Comparison of ENCODE assay signal across 16 mouse cellular contexts in genomic region chr17:27701856-27702255, GRCm38 (mm10). TPM values are rescaled to one million over a fixed set of nuclear protein-coding genes. Genes with fewer than 3 reads are reported as not detected.
DNase-seq lines count a peak whose midpoint lies in the region; ATAC-seq and TF ChIP-seq lines count a peak whose summit lies in the region.
"Had no signal": no experiment of that assay in that cellular context is flagged by ENCODE, and none has a peak within 500 bp of the region (broad histone marks: within the 10 kb centered on the region; RNA-seq: fewer than 3 reads in every experiment).

No protein-coding gene starts in this region.

- H3K9me3 ChIP-seq in embryonic facial prominence, embryonic 11.5 days (replicated peaks; ENCODE audit: control insufficient read depth, low read length), result no peaks in the 10 kb centered on the region
- H3K9me3 ChIP-seq in embryonic facial prominence, embryonic 10.5 days, result peaks cover 13% of the 10 kb centered on the region
- H3K9me3 ChIP-seq in limb, embryonic 13.5 days, result 0 out of 2 replicates have a peak, but pooled peaks cover 3% of the 10 kb centered on the region
- no peaks in the 10 kb centered on the region for H3K9me3 ChIP-seq in limb, embryonic 10.5 days (replicated peaks)
- H3K9me3 ChIP-seq in hindbrain, embryonic 14.5 days (ENCODE audit: control insufficient read depth, low read length), result no peaks in the 10 kb centered on the region
- no peaks in the 10 kb centered on the region for H3K9me3 ChIP-seq in midbrain, postnatal 0 days (ENCODE audit: low read length)
- peaks cover 4% of the 10 kb centered on the region; the same call in 1 of the 2 replicates for H3K9me3 ChIP-seq in kidney, embryonic 15.5 days (replicated peaks)

- WGBS in embryonic facial prominence, embryonic 11.5 days, result 71% methylated on average over 6 of the region's 6 CpGs
- 73% methylated on average over 6 of the region's 6 CpGs for WGBS in embryonic facial prominence, embryonic 10.5 days
- 65% methylated on average over 6 of the region's 6 CpGs for WGBS in limb, embryonic 13.5 days
- WGBS in limb, embryonic 10.5 days, result 73% methylated on average over 6 of the region's 6 CpGs
- 66% methylated on average over 6 of the region's 6 CpGs for WGBS in hindbrain, embryonic 14.5 days
- 73% methylated on average over 6 of the region's 6 CpGs for WGBS in midbrain, postnatal 0 days
- 75% methylated on average over 6 of the region's 6 CpGs for WGBS in kidney, embryonic 15.5 days

- no peak for DNase-seq in embryonic facial prominence, embryonic 11.5 days (ENCODE audit: low spot score)
- no peak for DNase-seq in embryonic facial prominence, embryonic 10.5 days (ENCODE audit: low spot score)
- DNase-seq in limb, embryonic 10.5 days (ENCODE audit: low spot score), result no peak
- DNase-seq in hindbrain, embryonic 14.5 days (ENCODE audit: low spot score), result no peak
- DNase-seq in midbrain, postnatal 0 days (ENCODE audit: low spot score), result no peak
- no peak for DNase-seq in cerebellum, postnatal 10 days
- DNase-seq: thymus, adult 18-20 months had no signal

- ATAC-seq in embryonic facial prominence, embryonic 11.5 days (replicated peaks; ENCODE audit: insufficient number of reproducible peaks, low FRiP score, low TSS enrichment, low read depth), result peak; percentile 12; the same call in 1 of the 2 replicates
- no peak for ATAC-seq in limb, embryonic 13.5 days (ENCODE audit: low FRiP score, low read depth)
- ATAC-seq in hindbrain, embryonic 14.5 days (ENCODE audit: low FRiP score), result no peak
- ATAC-seq in midbrain, postnatal 0 days (ENCODE audit: low FRiP score), result no peak
- ATAC-seq in kidney, embryonic 15.5 days (replicated peaks; ENCODE audit: low FRiP score), result no peak
- ATAC-seq: activated CD4-positive, CD25-positive, alpha-beta regulatory T cell, adult 4 months had no signal

- peak; percentile 15; the same call in 1 of the 2 replicates for TF ChIP-seq CTCF in midbrain, postnatal 0 days (IDR thresholded peaks at IDR 0.05)

- H3K4me2 ChIP-seq in embryonic facial prominence, embryonic 11.5 days (ENCODE audit: low read depth, low read length), result no peak overlapping the region
- no peak overlapping the region for H3K4me2 ChIP-seq in limb, embryonic 13.5 days (replicated peaks)
- no peak overlapping the region for H3K4me2 ChIP-seq in hindbrain, embryonic 14.5 days (replicated peaks)
- no peak overlapping the region for H3K4me2 ChIP-seq in midbrain, postnatal 0 days (ENCODE audit: low read depth, low read length, poor library complexity, severe bottlenecking)
- no peak overlapping the region for H3K4me2 ChIP-seq in kidney, embryonic 15.5 days

- H3K4me1 ChIP-seq in embryonic facial prominence, embryonic 11.5 days (ENCODE audit: control insufficient read depth, insufficient read depth, low read length), result no peaks in the 10 kb centered on the region; the same call in 1 of the 2 replicates
- H3K4me1 ChIP-seq in embryonic facial prominence, embryonic 10.5 days, result peaks cover 21% of the 10 kb centered on the region
- peaks cover 14% of the 10 kb centered on the region for H3K4me1 ChIP-seq in limb, embryonic 13.5 days
- peaks cover 12% of the 10 kb centered on the region for H3K4me1 ChIP-seq in limb, embryonic 10.5 days
- no peaks in the 10 kb centered on the region for H3K4me1 ChIP-seq in hindbrain, embryonic 14.5 days (replicated peaks; ENCODE audit: control insufficient read depth, insufficient read depth, low read length)
- H3K4me1 ChIP-seq in midbrain, postnatal 0 days (ENCODE audit: insufficient read depth, low read length), result peaks cover 4% of the 10 kb centered on the region; the same call in 1 of the 2 replicates
- peaks cover 27% of the 10 kb centered on the region for H3K4me1 ChIP-seq in kidney, embryonic 15.5 days

- H3K27me3 ChIP-seq in embryonic facial prominence, embryonic 11.5 days (ENCODE audit: control insufficient read depth, insufficient read depth, low read length), result peaks cover 5% of the 10 kb centered on the region; the same call in 1 of the 2 replicates
- peaks cover 48% of the 10 kb centered on the region for H3K27me3 ChIP-seq in embryonic facial prominence, embryonic 10.5 days (replicated peaks; ENCODE audit: low read depth, poor library complexity, severe bottlenecking)
- H3K27me3 ChIP-seq in limb, embryonic 13.5 days, result peaks cover 21% of the 10 kb centered on the region
- peaks cover 45% of the 10 kb centered on the region for H3K27me3 ChIP-seq in limb, embryonic 10.5 days (ENCODE audit: low read depth, poor library complexity, severe bottlenecking)
- H3K27me3 ChIP-seq in hindbrain, embryonic 14.5 days (ENCODE audit: control insufficient read depth, insufficient read depth, low read length), result no peaks in the 10 kb centered on the region
- H3K27me3 ChIP-seq in midbrain, postnatal 0 days (ENCODE audit: insufficient read depth, low read length), result no peaks in the 10 kb centered on the region
- H3K27me3 ChIP-seq in kidney, embryonic 15.5 days, result peaks cover 11% of the 10 kb centered on the region
- H3K27me3 ChIP-seq: CH12.LX had no signal

- no peak overlapping the region for H3K9ac ChIP-seq in embryonic facial prominence, embryonic 11.5 days (replicated peaks; ENCODE audit: low read length)
- H3K9ac ChIP-seq in limb, embryonic 13.5 days, result 0 out of 2 replicates have a peak overlapping the region, but pooled peaks have one; percentile 26
- no peak overlapping the region for H3K9ac ChIP-seq in hindbrain, embryonic 14.5 days
- 0 out of 2 replicates have a peak overlapping the region, but pooled peaks have one; percentile 13 for H3K9ac ChIP-seq in midbrain, postnatal 0 days (replicated peaks; ENCODE audit: low read length, poor library complexity, severe bottlenecking)
- H3K9ac ChIP-seq in kidney, embryonic 15.5 days, result no peak overlapping the region
- H3K9ac ChIP-seq: midbrain, embryonic 12.5 days had no signal

- no peak overlapping the region for H3K27ac ChIP-seq in embryonic facial prominence, embryonic 11.5 days (replicated peaks; ENCODE audit: low read depth, low read length)
- no peak overlapping the region; the same call in 1 of the 2 replicates for H3K27ac ChIP-seq in embryonic facial prominence, embryonic 10.5 days (replicated peaks)
- peak overlapping the region; percentile 28; the same call in 1 of the 2 replicates for H3K27ac ChIP-seq in limb, embryonic 13.5 days
- H3K27ac ChIP-seq in limb, embryonic 10.5 days, result no peak overlapping the region
- 0 out of 2 replicates have a peak overlapping the region, but pooled peaks have one; percentile 15 for H3K27ac ChIP-seq in hindbrain, embryonic 14.5 days
- peak overlapping the region; percentile 47; the same call in 1 of the 2 replicates for H3K27ac ChIP-seq in midbrain, postnatal 0 days (ENCODE audit: low read depth, low read length)
- H3K27ac ChIP-seq in kidney, embryonic 15.5 days, result no peak overlapping the region
- H3K27ac ChIP-seq: heart, embryonic 13.5 days; midbrain, embryonic 12.5 days had no signal

- H3K36me3 ChIP-seq in embryonic facial prominence, embryonic 11.5 days (replicated peaks; ENCODE audit: control insufficient read depth, insufficient read depth, low read depth, low read length), result no peaks in the 10 kb centered on the region
- no peaks in the 10 kb centered on the region for H3K36me3 ChIP-seq in embryonic facial prominence, embryonic 10.5 days (replicated peaks)
- no peaks in the 10 kb centered on the region for H3K36me3 ChIP-seq in limb, embryonic 13.5 days
- H3K36me3 ChIP-seq in limb, embryonic 10.5 days, result no peaks in the 10 kb centered on the region
- H3K36me3 ChIP-seq in hindbrain, embryonic 14.5 days (replicated peaks; ENCODE audit: control insufficient read depth, insufficient read depth), result 0 out of 2 replicates have a peak, but pooled peaks cover 8% of the 10 kb centered on the region
- peaks cover 4% of the 10 kb centered on the region; the same call in 1 of the 2 replicates for H3K36me3 ChIP-seq in midbrain, postnatal 0 days (ENCODE audit: insufficient read depth, low read length)
- no peaks in the 10 kb centered on the region for H3K36me3 ChIP-seq in kidney, embryonic 15.5 days
- H3K36me3 ChIP-seq: heart, embryonic 13.5 days; midbrain, embryonic 12.5 days had no signal

- no peak overlapping the region for H3K4me3 ChIP-seq in embryonic facial prominence, embryonic 11.5 days (ENCODE audit: low read depth, low read length)
- no peak overlapping the region for H3K4me3 ChIP-seq in embryonic facial prominence, embryonic 10.5 days
- no peak overlapping the region for H3K4me3 ChIP-seq in limb, embryonic 13.5 days
- H3K4me3 ChIP-seq in limb, embryonic 10.5 days, result no peak overlapping the region
- no peak overlapping the region for H3K4me3 ChIP-seq in hindbrain, embryonic 14.5 days (replicated peaks; ENCODE audit: low read length)
- no peak overlapping the region for H3K4me3 ChIP-seq in midbrain, postnatal 0 days (ENCODE audit: low read depth, low read length)
- no peak overlapping the region for H3K4me3 ChIP-seq in kidney, embryonic 15.5 days (replicated peaks)

RNA-seq across cellular contexts. Expression of gene Spdef, which starts 26.9 kb away (rescaled TPM):
- 0.18 TPM in 1 of 2 replicates, not detected in the other for polyA plus RNA-seq in embryonic facial prominence, embryonic 11.5 days (2014; fragmentation: Nextera tagmentation; extraction: Ambion mirVana)
- 0.15 and 0.43 TPM in 2 replicates for polyA plus RNA-seq in embryonic facial prominence, embryonic 10.5 days (2016; fragmentation: Nextera tagmentation; extraction: Ambion mirVana)
- 0.17 and 0.34 TPM in 2 replicates for polyA plus RNA-seq in limb, embryonic 13.5 days (2015; fragmentation: Nextera tagmentation; extraction: Ambion mirVana)
- polyA plus RNA-seq in limb, embryonic 10.5 days (2016; fragmentation: Nextera tagmentation; extraction: Ambion mirVana), result 0.26 TPM in 1 of 2 replicates, not detected in the other
- polyA plus RNA-seq in hindbrain, embryonic 14.5 days (2014; fragmentation: Nextera tagmentation; extraction: Ambion mirVana), result 0.26 and 0.94 TPM in 2 replicates
- 3.7 and 4.0 TPM in 2 replicates for total RNA-seq in midbrain, postnatal 0 days (2014; rRNA removed)
- 3.9 and 4.7 TPM in 2 replicates for polyA plus RNA-seq in midbrain, postnatal 0 days (2015; fragmentation: Nextera tagmentation; extraction: Ambion mirVana)
- 0.16 and 1.4 TPM in 2 replicates for polyA plus RNA-seq in kidney, embryonic 15.5 days (2015; fragmentation: Nextera tagmentation; extraction: Ambion mirVana)
- total RNA-seq: adrenal gland, postnatal 25 days; CH12.LX; liver, adult 2 months had no signal
- polyA plus RNA-seq: neural tube, embryonic 11.5 days had no signal

RNA-seq across cellular contexts. Expression of gene Pacsin1, which starts 46.5 kb away (rescaled TPM):
- 4.7 and 6.4 TPM in 2 replicates for polyA plus RNA-seq in embryonic facial prominence, embryonic 11.5 days (2014; fragmentation: Nextera tagmentation; extraction: Ambion mirVana)
- polyA plus RNA-seq in embryonic facial prominence, embryonic 10.5 days (2016; fragmentation: Nextera tagmentation; extraction: Ambion mirVana), result 5.2 and 6.9 TPM in 2 replicates
- 5.0 and 6.2 TPM in 2 replicates for polyA plus RNA-seq in limb, embryonic 13.5 days (2015; fragmentation: Nextera tagmentation; extraction: Ambion mirVana)
- 5.8 and 6.0 TPM in 2 replicates for polyA plus RNA-seq in limb, embryonic 10.5 days (2016; fragmentation: Nextera tagmentation; extraction: Ambion mirVana)
- 44.5 and 51.7 TPM in 2 replicates for polyA plus RNA-seq in hindbrain, embryonic 14.5 days (2014; fragmentation: Nextera tagmentation; extraction: Ambion mirVana)
- 47.0 and 50.3 TPM in 2 replicates for total RNA-seq in midbrain, postnatal 0 days (2014; rRNA removed)
- polyA plus RNA-seq in midbrain, postnatal 0 days (2015; fragmentation: Nextera tagmentation; extraction: Ambion mirVana), result 85.2 and 87.6 TPM in 2 replicates
- polyA plus RNA-seq in kidney, embryonic 15.5 days (2015; fragmentation: Nextera tagmentation; extraction: Ambion mirVana), result 0.99 and 1.5 TPM in 2 replicates
- total RNA-seq: liver, adult 2 months had no signal

Comparison
In these comparisons a context has a peak if more than half of its experiments do, and no peak if none do; other contexts are left out.
1. H3K27ac ChIP-seq: peak in limb, embryonic 13.5 days (single experiment), hindbrain, embryonic 14.5 days (single experiment) and midbrain, postnatal 0 days (single experiment); none in embryonic facial prominence, embryonic 11.5 days (single experiment), embryonic facial prominence, embryonic 10.5 days (single experiment), limb, embryonic 10.5 days (single experiment) and kidney, embryonic 15.5 days (single experiment).
2. H3K9ac ChIP-seq: peak in limb, embryonic 13.5 days (single experiment) and midbrain, postnatal 0 days (single experiment); none in embryonic facial prominence, embryonic 11.5 days (single experiment), hindbrain, embryonic 14.5 days (single experiment) and kidney, embryonic 15.5 days (single experiment).